Mouse (Mus musculus) CH12.LX (cell line): ENCODE results near the gene Wdr24. TPM values are rescaled to one million over a fixed set of nuclear protein-coding genes. Genes with fewer than 3 reads are reported as not detected.
A peak's percentile ranks its signal among the peaks of the same experiment; 100 is the strongest.

Experiments
- DNase-seq: peaks from one replicate; pipeline ENCODE4 v3.0.0-alpha.2; 2013; ENCODE audit errors: extremely low read depth
- H3K27ac ChIP-seq: 2 replicates; pipeline ENCODE4 v1.5.1; 2012; ENCODE audit warnings: low read depth, mild to moderate bottlenecking, control low read depth, moderate library complexity; ENCODE audit not compliant: insufficient read depth
- H3K27me3 ChIP-seq: replicated peaks from 2 replicates; pipeline ENCODE3; 2012; ENCODE audit warnings: inconsistent platforms
- H3K36me3 ChIP-seq, 2 experiments: replicated peaks in 1 of 2; 2 replicates each; pipeline versions ENCODE3 to v1.6.1; 2012; ENCODE audit warnings: inconsistent platforms in 1 of 2, low read length in 1 of 2, mild to moderate bottlenecking in 1 of 2, mixed read lengths in 1 of 2, moderate library complexity in 1 of 2; ENCODE audit not compliant: control insufficient read depth in 1 of 2, insufficient read depth in 1 of 2
- H3K4me1 ChIP-seq, 2 experiments: 2 replicates each; pipeline ENCODE4 v1.6.1; 2012; ENCODE audit warnings: inconsistent platforms in 1 of 2, moderate library complexity in 1 of 2; ENCODE audit not compliant: insufficient read depth in 2 of 2, control insufficient read depth in 1 of 2
- H3K4me2 ChIP-seq: 2 replicates; pipeline ENCODE4 v1.6.1; 2012; ENCODE audit warnings: low read depth, mild to moderate bottlenecking, control low read depth; ENCODE audit not compliant: poor library complexity, insufficient read depth, severe bottlenecking
- H3K4me3 ChIP-seq, 3 experiments: fragments of 150-350 bp in 1 of 3; sonication (generic) in 1 of 3; replicated peaks in 1 of 3; 2 replicates each; pipeline versions ENCODE3 to v1.5.1; 2011 to 2012; ENCODE audit warnings: low read depth in 2 of 3, low read length in 2 of 3, mild to moderate bottlenecking in 2 of 3, moderate library complexity in 2 of 3, control low read depth in 1 of 3, improper control_type of control experiment in 1 of 3, inconsistent platforms in 1 of 3, mixed read lengths in 1 of 3; ENCODE audit not compliant: poor library complexity in 1 of 3
- H3K79me2 ChIP-seq: replicated peaks from 2 replicates; pipeline ENCODE4 v1.6.1; 2012; ENCODE audit warnings: mild to moderate bottlenecking, moderate library complexity; ENCODE audit not compliant: control insufficient read depth, poor library complexity, insufficient read depth, severe bottlenecking; ENCODE audit errors: extremely low read depth
- H3K9ac ChIP-seq: 2 replicates; pipeline ENCODE4 v1.6.1; 2012; ENCODE audit warnings: low read depth, mild to moderate bottlenecking, control low read depth, moderate library complexity; ENCODE audit not compliant: insufficient read depth
- H3K9me3 ChIP-seq: replicated peaks from 2 replicates; pipeline ENCODE3; 2012; ENCODE audit warnings: low read length, inconsistent platforms, mixed read lengths
- CHD1 ChIP-seq: IDR thresholded peaks from 2 replicates; pipeline ENCODE4 v1.6.1; 2012; ENCODE audit warnings: low read depth, low read length, improper control_type of control experiment, inconsistent platforms
- CHD2 ChIP-seq: IDR thresholded peaks from 2 replicates; pipeline ENCODE4 v1.6.1; 2011; ENCODE audit warnings: low read length, improper control_type of control experiment
- ELF1 ChIP-seq: IDR thresholded peaks from 2 replicates; pipeline ENCODE4 v1.6.1; 2014; ENCODE audit warnings: low read depth, mild to moderate bottlenecking, inconsistent platforms, low read length, improper control_type of control experiment
- IRF4 ChIP-seq: IDR thresholded peaks from 2 replicates; pipeline ENCODE4 v1.6.1; 2014; ENCODE audit warnings: low read depth, mild to moderate bottlenecking, inconsistent platforms, low read length, improper control_type of control experiment
- MAZ ChIP-seq: IDR thresholded peaks from 2 replicates; pipeline ENCODE4 v1.6.1; 2012; ENCODE audit warnings: low read depth, mild to moderate bottlenecking, inconsistent platforms, low read length, improper control_type of control experiment, moderate library complexity
- NRF1 ChIP-seq: IDR thresholded peaks from 2 replicates; pipeline ENCODE4 v1.6.1; 2014; ENCODE audit warnings: low read depth, mild to moderate bottlenecking, inconsistent platforms, low read length, improper control_type of control experiment, moderate library complexity
- PAX5 ChIP-seq: IDR thresholded peaks from 2 replicates; pipeline ENCODE4 v1.6.1; 2012; ENCODE audit warnings: low read length, inconsistent platforms, mixed read lengths
- POLR2A ChIP-seq: IDR thresholded peaks from 2 replicates; pipeline ENCODE4 v1.6.1; 2011; ENCODE audit warnings: low read depth, mild to moderate bottlenecking, improper control_type of control experiment, low read length
- TBP ChIP-seq: conservative IDR thresholded peaks from 2 replicates; pipeline ENCODE4 v1.6.1; 2011; ENCODE audit warnings: low read depth, low read length, improper control_type of control experiment
- TCF12 ChIP-seq: IDR thresholded peaks from 2 replicates; pipeline ENCODE4 v1.6.1; 2014; ENCODE audit warnings: low read depth, mild to moderate bottlenecking, inconsistent platforms, low read length, improper control_type of control experiment
- UBTF ChIP-seq: IDR thresholded peaks from 2 replicates; pipeline ENCODE4 v1.6.1; 2012; ENCODE audit warnings: low read depth, mild to moderate bottlenecking, inconsistent platforms, low read length, improper control_type of control experiment, moderate library complexity
- USF2 ChIP-seq: conservative IDR thresholded peaks from 2 replicates; pipeline ENCODE4 v1.6.1; 2011; ENCODE audit warnings: low read depth, low read length, improper control_type of control experiment
- ZKSCAN1 ChIP-seq: IDR thresholded peaks from 2 replicates; pipeline ENCODE4 v1.6.1; 2012; ENCODE audit warnings: low read depth, inconsistent platforms, low read length, improper control_type of control experiment, borderline replicate concordance
- ZMIZ1 ChIP-seq: IDR thresholded peaks from 2 replicates; pipeline ENCODE4 v1.6.1; 2012; ENCODE audit warnings: low read depth, mild to moderate bottlenecking, inconsistent platforms, low read length, improper control_type of control experiment
- ZNF384 ChIP-seq: IDR thresholded peaks from 2 replicates; pipeline ENCODE4 v1.6.1; 2012; ENCODE audit warnings: low read depth, low read length, improper control_type of control experiment, inconsistent platforms
- dilution Hi-C: fragments of 300-500 bp; cut with MboI; formaldehyde crosslinking; loops from 2 replicates; pipeline ENCODE4 v1.14.3; 2020; ENCODE audit warnings: low sequenced_read_pairs; ENCODE audit not compliant: extremely low pct_unique_long_range_greater_than_20kb, extremely low pct_ligation_motif_present
- in situ Hi-C: fragments of 300-500 bp; cut with MboI; formaldehyde crosslinking; loops from 3 replicates; pipeline ENCODE4 v1.14.3; 2019; ENCODE audit warnings: low sequenced_read_pairs, low pct_ligation_motif_present, low pct_unique_long_range_greater_than_20kb, mixed read lengths
- polyA plus RNA-seq: library from polyadenylated mRNA; unstranded; fragments of >175 nt; gene quantifications from 2 replicates; pipeline ENCODE4 v1.2.1, GENCODE M21; 2012; ENCODE audit warnings: low read depth; ENCODE audit not compliant: insufficient read length
- total RNA-seq, 2 experiments: library from RNA; depleted of rRNA; stranded (reverse); fragments of 300-350 nt in 1 of 2; fragments of >200 nt in 1 of 2; gene quantifications; 2 replicates each; pipeline ENCODE4 v1.2.3; 2012 to 2014

Gene Wdr24
- total and polyA plus RNA-seq, 3 experiments, result 20.4 to 28.6 (median 20.9) TPM

- peaks cover 50% of the 10 kb centered on the region for H3K27me3 ChIP-seq
- H3K36me3 ChIP-seq, result no peaks in the 10 kb centered on the region
- in situ Hi-C loops, result no loop called here
- H3K9ac ChIP-seq, result no peak overlapping the region
- no peak overlapping the region for H3K4me3 ChIP-seq
- H3K79me2 ChIP-seq, result no peaks in the 10 kb centered on the region
- H3K9me3 ChIP-seq, result no peaks in the 10 kb centered on the region
- H3K4me1 ChIP-seq, result peaks cover 4 to 28% of the 10 kb centered on the region in 2 experiments; a peak in 3 of 4 replicates
- dilution Hi-C loops, result no loop called here
- no peak overlapping the region for H3K27ac ChIP-seq
- TF ChIP-seq TBP (no peak), NRF1 (no peak), PAX5 (no peak), IRF4 (no peak), CHD2 (no peak), ZKSCAN1 (no peak), USF2 (no peak), CHD1 (no peak), ZMIZ1 (no peak), ELF1 (no peak), ZNF384 (no peak), MAZ (no peak), POLR2A (no peak)
- no peak for DNase-seq
- H3K4me2 ChIP-seq, result no peak overlapping the region
Measured at GRCm38 (mm10) chr17:25866172-25866571, 42.7 kb downstream of the Wdr24 start.

GRCm38 (mm10) chr17:25867509-25867835 is 44.0 kb downstream of the Wdr24 start:
- dilution Hi-C loops (no loop called here), in situ Hi-C loops (no loop called here)
- DNase-seq, result no peak
- Histone ChIP-seq H3K4me1 (peaks cover 4 to 21% of the 10 kb centered on the region in 2 experiments; a peak in 3 of 4 replicates), H3K4me3 (peak overlapping the region in 2 of 3 experiments; percentile 49 to 51), H3K36me3 (no peaks in the 10 kb centered on the region), H3K79me2 (no peaks in the 10 kb centered on the region), H3K9me3 (no peaks in the 10 kb centered on the region), H3K27me3 (peaks cover 57% of the 10 kb centered on the region), H3K9ac (no peak overlapping the region), H3K27ac (no peak overlapping the region), H3K4me2 (peak overlapping the region; percentile 79; the same call in 1 of the 2 replicates)
- TF ChIP-seq UBTF (0 out of 2 replicates have a peak, but pooled peaks have one; percentile 8), TCF12 (no peak)
